Mouse (Mus musculus) liver, adult 2 months (tissue): ENCODE measurements around the gene Gm11111. TPM values are rescaled to one million over a fixed set of nuclear protein-coding genes. Genes with fewer than 3 reads are reported as not detected.
"Not testable (repeated sequence)": the region's sequence is repeated elsewhere in the genome, so short reads cannot be mapped to it uniquely, and the experiment has no call there.

Experiments used
- DNase-seq: peaks from one replicate; pipeline ENCODE4 v3.0.0-alpha.2; 2011; ENCODE audit warnings: low read depth, low spot score; ENCODE audit errors: extremely low read depth
- H3K27ac ChIP-seq: fragments of 200-500 bp; replicated peaks from 2 replicates; pipeline ENCODE4 v1.5.1; 2012; ENCODE audit warnings: low read depth, mild to moderate bottlenecking, control low read depth, inconsistent platforms, low read length; ENCODE audit not compliant: insufficient read depth
- H3K27me3 ChIP-seq: fragments of 200-500 bp; 2 replicates; pipeline ENCODE4 v1.6.1; 2012; ENCODE audit warnings: mild to moderate bottlenecking, moderate library complexity, low read length, inconsistent platforms; ENCODE audit not compliant: control insufficient read depth, insufficient read depth
- H3K36me3 ChIP-seq: fragments of 200-500 bp; 2 replicates; pipeline ENCODE4 v1.6.1; 2012; ENCODE audit warnings: low read length, inconsistent platforms; ENCODE audit not compliant: control insufficient read depth, insufficient read depth
- H3K4me1 ChIP-seq: fragments of 200-500 bp; 2 replicates; pipeline ENCODE4 v1.6.1; 2011; ENCODE audit warnings: low read length; ENCODE audit not compliant: control insufficient read depth, insufficient read depth
- H3K4me3 ChIP-seq: fragments of 200-500 bp; 2 replicates; pipeline ENCODE4 v1.5.1; 2011; ENCODE audit warnings: low read depth, mild to moderate bottlenecking, control low read depth, low read length, moderate library complexity; ENCODE audit not compliant: insufficient read depth
- H3K79me2 ChIP-seq: fragments of 200-500 bp; 2 replicates; pipeline ENCODE4 v1.6.1; 2012; ENCODE audit warnings: inconsistent platforms, mild to moderate bottlenecking, low read length, moderate library complexity; ENCODE audit not compliant: control insufficient read depth, insufficient read depth
- H3K9ac ChIP-seq: fragments of 200-500 bp; 2 replicates; pipeline ENCODE4 v1.6.1; 2012; ENCODE audit warnings: low read depth, mild to moderate bottlenecking, control low read depth, inconsistent platforms, low read length
- CTCF ChIP-seq: fragments of 200-500 bp; IDR thresholded peaks from 2 replicates; pipeline ENCODE4 v1.5.1; 2011; ENCODE audit warnings: low read depth, low read length, control low read depth
- POLR2A ChIP-seq: fragments of 200-500 bp; IDR thresholded peaks from 2 replicates; pipeline ENCODE4 v1.6.1; 2011; ENCODE audit warnings: low read length, control low read depth; ENCODE audit not compliant: insufficient read depth; ENCODE audit errors: extremely low read depth
- WGBS: fragments of 180-500 bp; shearing (Covaris S2); methylation state at CpG from one replicate; pipeline ENCODE4 v1.1.7; 2018; 5-methylcytosine and 5-hydroxymethylcytosine counted together
- polyA plus RNA-seq: library from polyadenylated mRNA; depleted of rRNA; stranded (reverse); fragments of >200 nt; gene quantifications from 2 replicates; pipeline ENCODE4 v1.2.3, GENCODE M21; 2012
- total RNA-seq: library from RNA; depleted of rRNA; stranded (reverse); fragments of >200 nt; gene quantifications from 2 replicates; pipeline ENCODE4 v1.2.3, GENCODE M21; 2014

Gene Gm11111
- total and polyA plus RNA-seq, 2 experiments: not detected

GRCm38 (mm10) chr5:98574711-98575470 lies 22.4 kb downstream of the Gm11111 start:
- Histone ChIP-seq H3K27ac (no peak overlapping the region), H3K79me2 (no peaks in the 10 kb centered on the region), H3K9ac (no peak overlapping the region), H3K27me3 (no peaks in the 10 kb centered on the region), H3K4me1 (no peaks in the 10 kb centered on the region), H3K4me3 (no peak overlapping the region), H3K36me3 (no peaks in the 10 kb centered on the region)
- no peak for DNase-seq
- WGBS: 85% methylated on average over 12 of the region's 12 CpGs
- TF ChIP-seq CTCF (no peak), POLR2A (no peak)

GRCm38 (mm10) chr5:98575471-98575834 lies 23.0 kb downstream of the Gm11111 start:
- Histone ChIP-seq H3K27me3 (no peaks in the 10 kb centered on the region), H3K9ac (no peak overlapping the region), H3K27ac (no peak overlapping the region), H3K4me3 (no peak overlapping the region), H3K36me3 (no peaks in the 10 kb centered on the region), H3K4me1 (no peaks in the 10 kb centered on the region), H3K79me2 (no peaks in the 10 kb centered on the region)
- DNase-seq: no peak
- WGBS: 85% methylated on average over 4 of the region's 4 CpGs
- no peak for TF ChIP-seq CTCF

GRCm38 (mm10) chr5:98576538-98576937 lies 24.0 kb downstream of the Gm11111 start:
- not testable (repeated sequence) for H3K27me3 ChIP-seq, H3K79me2 ChIP-seq, DNase-seq, H3K4me3 ChIP-seq, H3K9ac ChIP-seq, H3K27ac ChIP-seq, H3K4me1 ChIP-seq, H3K36me3 ChIP-seq
- 81% methylated on average over 6 of the region's 6 CpGs for WGBS

GRCm38 (mm10) chr5:98578398-98578797 lies 25.9 kb downstream of the Gm11111 start:
- Histone ChIP-seq H3K36me3 (no peaks in the 10 kb centered on the region), H3K27me3 (no peaks in the 10 kb centered on the region), H3K4me3 (no peak overlapping the region), H3K9ac (no peak overlapping the region), H3K4me1 (no peaks in the 10 kb centered on the region), H3K27ac (no peak overlapping the region), H3K79me2 (no peaks in the 10 kb centered on the region)
- TF ChIP-seq CTCF (no peak), POLR2A (no peak)
- 48% methylated on average over 2 of the region's 2 CpGs for whole genome bisulfite sequencing
- DNase-seq: no peak

GRCm38 (mm10) chr5:98580811-98581210 lies 28.3 kb downstream of the Gm11111 start:
- no peak overlapping the region for H3K27ac ChIP-seq
- TF ChIP-seq POLR2A: no peak
- TF ChIP-seq CTCF: no peak
- 67% methylated on average over 5 of the region's 5 CpGs for WGBS
- no peaks in the 10 kb centered on the region for H3K36me3 ChIP-seq
- no peak overlapping the region for H3K4me3 ChIP-seq
- H3K4me1 ChIP-seq: no peaks in the 10 kb centered on the region
- H3K27me3 ChIP-seq: no peaks in the 10 kb centered on the region
- no peak for DNase-seq
- no peaks in the 10 kb centered on the region for H3K79me2 ChIP-seq
- H3K9ac ChIP-seq: no peak overlapping the region

- Histone ChIP-seq H3K4me1 (no peaks in the 10 kb centered on the region), H3K27ac (no peak overlapping the region), H3K79me2 (no peaks in the 10 kb centered on the region), H3K9ac (no peak overlapping the region), H3K36me3 (no peaks in the 10 kb centered on the region), H3K4me3 (no peak overlapping the region), H3K27me3 (no peaks in the 10 kb centered on the region)
- no peak for DNase-seq
- TF ChIP-seq POLR2A: no peak
- TF ChIP-seq CTCF: no peak
- WGBS: 72% methylated on average over 3 of the region's 3 CpGs
Observed at GRCm38 (mm10) chr5:98582051-98582450, 29.6 kb downstream of the Gm11111 start.
